Mouse (Mus musculus) thymus, postnatal 14 days (tissue): ENCODE results near the gene Dcaf11.

Experiments used
- DNase-seq: peaks from one replicate; pipeline ENCODE4 v3.0.0; 2021

Dcaf11 gene

GRCm38 (mm10) chr14:55586149-55586548 is 26.3 kb downstream of the Dcaf11 start:
- no peak for DNase-seq

GRCm38 (mm10) chr14:55589271-55589670 is 29.5 kb downstream of the Dcaf11 start:
- no peak for DNase-seq

GRCm38 (mm10) chr14:55589771-55590448 is 30.1 kb downstream of the Dcaf11 start:
- DNase-seq: no peak

GRCm38 (mm10) chr14:55590748-55591330 is 31.0 kb downstream of the Dcaf11 start, which contains the start of gene Psme2:
Psme2 (minus strand) TSS chr14:55591113.
- peak; percentile 75 for DNase-seq

GRCm38 (mm10) chr14:55591331-55591891 is 31.6 kb downstream of the Dcaf11 start, which contains the start of gene Rnf31:
Rnf31 (plus strand) TSS chr14:55591708.
- peak; percentile 88 for DNase-seq

- no peak for DNase-seq
Observed at GRCm38 (mm10) chr14:55592226-55592625, 32.4 kb downstream of the Dcaf11 start.

- DNase-seq: no peak
Observed at GRCm38 (mm10) chr14:55596036-55596690, 36.4 kb downstream of the Dcaf11 start.

GRCm38 (mm10) chr14:55598521-55599390 is 39.0 kb downstream of the Dcaf11 start:
- DNase-seq: no peak

GRCm38 (mm10) chr14:55603271-55603632 is 43.4 kb downstream of the Dcaf11 start, which contains the start of gene Irf9:
Irf9 (plus strand) TSS chr14:55603571.
- DNase-seq: no peak

GRCm38 (mm10) chr14:55603633-55604576 is 44.1 kb downstream of the Dcaf11 start:
- DNase-seq: peak; percentile 95

GRCm38 (mm10) chr14:55604823-55605222 is 45.0 kb downstream of the Dcaf11 start:
- DNase-seq: no peak

GRCm38 (mm10) chr14:55605743-55606459 is 46.1 kb downstream of the Dcaf11 start:
- DNase-seq: no peak

GRCm38 (mm10) chr14:55608339-55608738 is 48.5 kb downstream of the Dcaf11 start:
- no peak for DNase-seq

- DNase-seq: no peak
Observed at GRCm38 (mm10) chr14:55613346-55613745, 53.5 kb downstream of the Dcaf11 start.

- no peak for DNase-seq
Observed at GRCm38 (mm10) chr14:55614565-55615178, 54.9 kb downstream of the Dcaf11 start.

GRCm38 (mm10) chr14:55615876-55616275 is 56.1 kb downstream of the Dcaf11 start:
- no peak for DNase-seq

GRCm38 (mm10) chr14:55616844-55617243 is 57.0 kb downstream of the Dcaf11 start:
- DNase-seq: no peak

- no peak for DNase-seq
Observed at GRCm38 (mm10) chr14:55617822-55618221, 58.0 kb downstream of the Dcaf11 start, which contains the start of gene Rec8. Rec8 (plus strand) TSS chr14:55618037.

- DNase-seq: no peak
Observed at GRCm38 (mm10) chr14:55618486-55619195, 58.8 kb downstream of the Dcaf11 start.
